Mouse (Mus musculus) limb, embryonic 11.5 days (tissue): ENCODE measurements around the gene Ccdc148. TPM values are rescaled to one million over a fixed set of nuclear protein-coding genes. Genes with fewer than 3 reads are reported as not detected.
A peak's percentile ranks its signal among the peaks of the same experiment; 100 is the strongest.

ENCODE experiments used
- ATAC-seq: fragments of 200-750 bp; cut with Nextera tagmentation; 2 replicates; pipeline ENCODE4 v1.8.0; 2017; ENCODE audit warnings: low read depth; ENCODE audit not compliant: insufficient number of reproducible peaks, low FRiP score, low TSS enrichment
- DNase-seq: peaks from one replicate; pipeline ENCODE4 v3.0.0-alpha.2; 2015; ENCODE audit warnings: low spot score
- H3K27ac ChIP-seq: fragments of 300-500 bp; sonication (generic); replicated peaks from 2 replicates; pipeline ENCODE4 v1.5.1; 2014; ENCODE audit warnings: low read depth, mild to moderate bottlenecking, low read length
- H3K27me3 ChIP-seq: fragments of 300-500 bp; sonication (generic); 2 replicates; pipeline ENCODE4 v1.6.1; 2014; ENCODE audit warnings: mild to moderate bottlenecking, low read length, mixed read lengths; ENCODE audit not compliant: control insufficient read depth, insufficient read depth
- H3K36me3 ChIP-seq: fragments of 300-500 bp; sonication (generic); 2 replicates; pipeline ENCODE4 v1.6.1; 2014; ENCODE audit warnings: mild to moderate bottlenecking, low read length, moderate library complexity, mixed read lengths; ENCODE audit not compliant: control insufficient read depth, insufficient read depth
- H3K4me1 ChIP-seq: fragments of 300-500 bp; sonication (generic); 2 replicates; pipeline ENCODE4 v1.6.1; 2014; ENCODE audit warnings: low read length, mixed read lengths; ENCODE audit not compliant: control insufficient read depth, insufficient read depth
- H3K4me2 ChIP-seq: fragments of 300-500 bp; sonication (generic); 2 replicates; pipeline ENCODE4 v1.6.1; 2014; ENCODE audit warnings: low read depth, mild to moderate bottlenecking, moderate library complexity; ENCODE audit not compliant: severe bottlenecking
- H3K4me3 ChIP-seq: fragments of 300-500 bp; sonication (generic); 2 replicates; pipeline ENCODE4 v1.5.1; 2014; ENCODE audit warnings: low read depth, low read length
- H3K9ac ChIP-seq: fragments of 300-500 bp; sonication (generic); 2 replicates; pipeline ENCODE4 v1.6.1; 2014; ENCODE audit warnings: mild to moderate bottlenecking, low read length
- H3K9me3 ChIP-seq: fragments of 300-500 bp; sonication (generic); 2 replicates; pipeline ENCODE4 v1.6.1; 2016; ENCODE audit warnings: low read length; ENCODE audit not compliant: control insufficient read depth
- WGBS: fragments of 180-500 bp; shearing (Covaris S2); extraction: QIAGEN DNeasy Blood & Tissue Kit; methylation state at CpG from one replicate; pipeline ENCODE4 v1.1.7; 2014; 5-methylcytosine and 5-hydroxymethylcytosine counted together
- polyA plus RNA-seq: library from polyadenylated mRNA; unstranded; fragments of >200 nt; fragmentation: Nextera tagmentation; extraction: Ambion mirVana; gene quantifications from 2 replicates; pipeline ENCODE4 v1.2.1, GENCODE M21; 2014

The Ccdc148 gene
- polyA plus RNA-seq, 1 experiment from 2014 or later = 0.43 TPM

DNA sequence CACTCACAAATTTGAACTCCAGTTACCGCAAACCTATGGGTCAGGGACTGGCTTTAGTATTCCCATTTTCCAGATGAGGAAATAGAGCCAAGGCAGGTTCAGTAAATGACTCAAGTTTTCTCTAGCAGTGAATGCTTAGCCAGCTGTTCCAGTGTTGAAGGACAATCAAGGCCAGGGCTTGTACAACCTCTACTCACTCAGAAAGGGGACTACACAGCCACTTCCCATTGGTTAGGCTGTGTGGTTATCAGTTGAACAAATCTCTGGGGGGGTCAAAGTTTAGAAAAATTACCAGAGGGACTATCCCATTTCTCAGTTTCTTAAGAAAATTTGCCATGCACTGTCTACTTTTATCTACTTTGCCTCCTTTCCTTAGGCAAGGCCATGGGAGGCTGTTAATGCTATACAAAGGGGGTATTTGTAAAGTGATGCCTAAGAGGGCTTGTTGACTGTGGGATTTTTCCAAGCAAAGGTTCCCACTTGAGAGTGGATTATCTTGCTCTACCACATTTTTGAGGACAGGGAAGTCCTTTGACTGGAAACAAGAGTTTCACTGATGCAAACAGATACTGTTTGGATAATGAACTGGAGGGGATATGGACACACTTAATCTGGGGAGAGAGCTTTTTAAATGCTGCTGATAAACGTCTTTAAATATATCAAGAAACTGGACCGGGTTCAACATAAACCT lies 331.4 kb downstream of the Ccdc148 start:
- Histone ChIP-seq H3K4me2 (no peak overlapping the region), H3K36me3 (no peaks in the 10 kb centered on the region), H3K4me3 (no peak overlapping the region), H3K9ac (no peak overlapping the region), H3K27ac (no peak overlapping the region), H3K9me3 (no peaks in the 10 kb centered on the region), H3K27me3 (no peaks in the 10 kb centered on the region), H3K4me1 (no peaks in the 10 kb centered on the region)
- ATAC-seq = no peak
- WGBS = 74% methylated on average over 3 of the region's 3 CpGs
- no peak for DNase-seq

DNA sequence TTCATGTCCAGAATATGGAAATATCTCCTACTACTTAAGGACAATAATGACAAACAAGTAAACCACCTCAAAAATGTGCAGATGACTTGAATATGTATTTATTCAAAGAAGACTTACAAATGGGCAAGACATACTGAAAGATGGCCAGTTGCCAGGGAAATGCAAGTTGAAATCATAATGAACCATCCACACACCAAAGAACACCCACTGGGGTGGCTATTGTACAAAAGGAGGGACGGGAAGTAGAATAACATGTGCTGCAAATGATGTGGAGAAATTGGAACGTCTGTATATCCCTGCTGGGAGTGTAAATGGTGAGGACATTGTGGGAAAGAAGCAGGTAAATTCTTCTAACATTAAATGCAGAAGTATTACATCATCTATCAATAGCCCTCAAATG lies 347.5 kb downstream of the Ccdc148 start:
- H3K9ac ChIP-seq = no peak overlapping the region
- H3K4me2 ChIP-seq = no peak overlapping the region
- H3K4me3 ChIP-seq = no peak overlapping the region
- H3K36me3 ChIP-seq = no peaks in the 10 kb centered on the region
- H3K9me3 ChIP-seq = no peaks in the 10 kb centered on the region
- 63% methylated on average over 2 of the region's 2 CpGs for WGBS
- H3K27me3 ChIP-seq = no peaks in the 10 kb centered on the region
- no peak for ATAC-seq
- H3K4me1 ChIP-seq = no peaks in the 10 kb centered on the region
- no peak overlapping the region for H3K27ac ChIP-seq
- DNase-seq = no peak

DNA sequence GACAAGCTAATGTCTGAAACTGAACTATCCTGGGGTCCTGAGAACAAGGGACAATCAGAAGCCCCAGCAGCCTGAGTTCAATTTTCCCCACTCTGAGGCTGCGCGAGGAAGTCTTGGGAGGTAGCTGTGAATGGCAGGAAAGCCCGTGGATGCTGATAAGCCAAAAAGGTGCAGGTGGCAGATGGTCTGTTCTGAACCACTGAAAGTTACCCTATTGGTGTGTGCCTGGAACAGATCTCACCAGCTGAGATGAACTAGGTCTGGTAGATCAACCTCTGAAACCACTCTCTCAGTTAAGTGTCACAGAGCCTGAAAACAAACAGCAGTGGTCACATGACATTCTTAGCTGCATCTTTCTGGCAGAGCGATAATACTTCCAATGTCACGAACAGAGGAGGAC lies 360.9 kb downstream of the Ccdc148 start:
- Histone ChIP-seq H3K27ac (no peak overlapping the region), H3K9me3 (no peaks in the 10 kb centered on the region), H3K36me3 (no peaks in the 10 kb centered on the region), H3K27me3 (no peaks in the 10 kb centered on the region), H3K4me3 (no peak overlapping the region), H3K9ac (no peak overlapping the region), H3K4me2 (no peak overlapping the region), H3K4me1 (no peaks in the 10 kb centered on the region)
- ATAC-seq (no peak), DNase-seq (peak; percentile 7)
- WGBS = 88% methylated on average over 5 of the region's 5 CpGs

DNA sequence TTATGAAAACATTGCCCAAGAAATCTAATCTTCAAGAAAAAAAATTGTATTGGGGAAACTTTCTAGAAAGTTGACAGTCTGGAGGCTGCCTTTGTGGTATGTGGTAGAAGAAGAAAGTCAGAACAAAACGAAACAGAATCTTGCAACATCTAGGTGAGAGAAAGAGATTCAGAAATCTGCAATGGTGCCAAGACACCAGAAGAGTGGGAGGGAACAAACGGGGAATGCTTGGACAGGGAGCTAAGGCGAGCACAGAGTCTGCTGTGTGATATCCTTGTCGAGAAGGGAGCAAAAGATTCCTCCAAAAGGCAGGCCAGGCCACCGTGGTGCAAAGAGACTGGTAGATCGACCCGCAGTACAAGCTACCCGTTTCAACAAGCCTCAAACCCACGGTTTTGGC lies 361.4 kb downstream of the Ccdc148 start:
- H3K36me3 ChIP-seq = no peaks in the 10 kb centered on the region
- DNase-seq (peak; percentile 13), ATAC-seq (no peak)
- H3K4me1 ChIP-seq = no peaks in the 10 kb centered on the region
- H3K27me3 ChIP-seq = no peaks in the 10 kb centered on the region
- no peak overlapping the region for H3K4me3 ChIP-seq
- H3K4me2 ChIP-seq = no peak overlapping the region
- no peaks in the 10 kb centered on the region for H3K9me3 ChIP-seq
- no peak overlapping the region for H3K9ac ChIP-seq
- WGBS = 91% methylated on average over 9 of the region's 9 CpGs
- H3K27ac ChIP-seq = no peak overlapping the region

DNA sequence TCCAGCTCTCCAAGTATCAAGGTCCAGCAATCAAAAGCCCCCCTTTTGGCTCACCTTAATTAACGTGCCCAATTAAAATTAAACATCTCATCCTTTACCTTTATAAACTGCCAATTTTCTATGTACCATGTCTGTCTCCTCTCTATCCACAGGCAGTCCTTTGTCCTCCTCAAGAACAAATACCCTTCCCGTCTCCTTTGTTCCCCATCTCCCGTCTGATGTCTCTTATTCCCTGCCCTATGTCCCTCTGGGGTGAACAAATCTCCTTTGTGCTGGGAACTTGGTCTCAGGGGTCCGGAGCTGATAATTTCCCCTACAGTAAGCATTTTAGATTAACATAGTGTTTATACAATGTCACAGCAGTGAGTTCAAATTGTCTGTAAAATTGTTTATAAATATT lies 363.0 kb downstream of the Ccdc148 start:
- no peaks in the 10 kb centered on the region for H3K4me1 ChIP-seq
- DNase-seq (no peak), ATAC-seq (no peak)
- H3K27me3 ChIP-seq = no peaks in the 10 kb centered on the region
- no peaks in the 10 kb centered on the region for H3K36me3 ChIP-seq
- no peak overlapping the region for H3K9ac ChIP-seq
- H3K9me3 ChIP-seq = no peaks in the 10 kb centered on the region
- 88% methylated on average over 4 of the region's 4 CpGs for WGBS
- no peak overlapping the region for H3K27ac ChIP-seq
- no peak overlapping the region for H3K4me2 ChIP-seq
- H3K4me3 ChIP-seq = no peak overlapping the region

DNA sequence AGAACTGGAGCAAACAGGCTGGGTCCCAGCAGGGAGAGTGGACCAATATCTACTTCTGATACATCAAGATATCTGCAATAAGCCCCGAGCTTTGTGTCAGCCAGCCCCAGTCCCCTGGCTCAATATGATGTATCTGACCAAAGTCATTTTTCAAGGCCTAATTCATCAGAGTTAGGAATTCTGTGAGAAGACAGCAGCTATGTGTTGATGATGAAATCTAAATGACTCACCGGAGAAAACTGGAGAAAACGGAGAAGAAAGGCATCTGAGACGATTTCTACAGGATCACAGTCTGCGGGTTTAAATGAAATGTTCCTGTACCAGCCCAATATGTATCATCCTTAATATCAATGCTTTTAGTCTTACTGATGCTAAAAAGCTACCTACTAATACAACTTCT lies 365.1 kb downstream of the Ccdc148 start:
- H3K4me1 ChIP-seq = no peaks in the 10 kb centered on the region
- H3K4me3 ChIP-seq = no peak overlapping the region
- no peak overlapping the region for H3K9ac ChIP-seq
- WGBS = 88% methylated on average over 5 of the region's 5 CpGs
- no peaks in the 10 kb centered on the region for H3K9me3 ChIP-seq
- DNase-seq = no peak
- H3K27me3 ChIP-seq = no peaks in the 10 kb centered on the region
- no peaks in the 10 kb centered on the region for H3K36me3 ChIP-seq
- no peak overlapping the region for H3K27ac ChIP-seq
- H3K4me2 ChIP-seq = no peak overlapping the region
- no peak for ATAC-seq

DNA sequence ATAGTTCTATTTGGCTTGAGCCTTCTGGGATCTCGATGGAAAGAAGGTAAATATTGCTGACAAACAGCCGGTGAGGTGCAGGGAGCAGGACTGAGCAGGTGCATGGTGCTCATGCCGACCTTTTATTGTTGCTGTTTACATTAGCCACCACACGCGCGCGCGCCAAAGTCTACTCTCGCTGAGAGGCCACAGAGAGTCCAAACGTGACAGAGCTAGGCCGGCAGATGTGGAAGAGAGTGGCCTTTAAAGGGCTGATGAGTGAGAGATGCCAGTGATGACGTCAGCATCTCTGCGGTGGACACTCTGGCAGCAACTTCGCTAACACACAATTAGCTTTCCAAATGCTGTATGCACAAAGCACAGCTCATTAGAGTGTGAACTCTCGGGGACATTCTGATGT lies 366.0 kb downstream of the Ccdc148 start:
- H3K4me1 ChIP-seq = no peaks in the 10 kb centered on the region
- H3K4me2 ChIP-seq = no peak overlapping the region
- no peaks in the 10 kb centered on the region for H3K27me3 ChIP-seq
- 88% methylated on average over 15 of the region's 15 CpGs for WGBS
- H3K27ac ChIP-seq = no peak overlapping the region
- no peaks in the 10 kb centered on the region for H3K36me3 ChIP-seq
- H3K4me3 ChIP-seq = no peak overlapping the region
- no peak overlapping the region for H3K9ac ChIP-seq
- ATAC-seq (no peak), DNase-seq (no peak)
- no peaks in the 10 kb centered on the region for H3K9me3 ChIP-seq

DNA sequence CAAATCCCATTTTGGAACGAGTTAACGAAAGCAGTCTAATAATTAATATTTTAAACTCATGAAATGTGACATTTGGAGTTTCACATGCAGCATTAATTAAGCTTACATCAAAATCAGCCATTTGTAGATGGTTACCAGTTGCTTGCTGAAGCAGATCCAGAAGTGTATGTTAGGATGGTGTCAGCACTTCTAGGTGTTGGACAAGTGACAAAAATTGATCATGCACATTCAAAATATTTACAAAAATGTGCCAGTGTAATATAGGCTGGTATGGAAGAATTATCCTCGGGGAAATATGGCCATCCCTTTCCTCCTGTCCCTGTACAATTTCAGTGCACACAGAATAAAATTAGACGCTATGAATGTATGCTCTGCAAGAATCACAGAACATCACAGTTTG lies 370.1 kb downstream of the Ccdc148 start:
- no peak overlapping the region for H3K4me2 ChIP-seq
- no peak for ATAC-seq
- no peaks in the 10 kb centered on the region for H3K36me3 ChIP-seq
- H3K9ac ChIP-seq = no peak overlapping the region
- WGBS = 78% methylated on average over 4 of the region's 4 CpGs
- H3K9me3 ChIP-seq = no peaks in the 10 kb centered on the region
- no peaks in the 10 kb centered on the region for H3K27me3 ChIP-seq
- no peak for DNase-seq
- H3K27ac ChIP-seq = no peak overlapping the region
- peaks cover 9% of the 10 kb centered on the region; the same call in 1 of the 2 replicates for H3K4me1 ChIP-seq
- H3K4me3 ChIP-seq = no peak overlapping the region

DNA sequence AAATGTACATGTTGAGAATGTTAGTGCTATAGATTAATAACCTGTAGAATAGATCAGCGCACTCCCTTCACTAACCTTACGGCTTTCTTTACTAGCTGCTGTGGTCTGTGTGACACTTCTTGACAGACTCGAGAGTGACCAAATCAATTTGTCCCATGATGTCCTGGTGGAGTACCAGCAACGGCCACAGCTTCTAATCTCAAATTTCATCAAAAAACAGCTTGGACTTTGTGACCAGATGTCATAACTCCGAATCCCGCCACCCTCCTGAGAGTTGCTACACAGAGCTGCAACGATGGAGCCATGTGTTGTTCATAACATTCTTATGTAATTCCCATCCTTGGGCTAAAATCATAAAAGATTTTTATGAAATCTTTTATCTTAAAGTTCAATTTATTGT lies 370.5 kb downstream of the Ccdc148 start:
- Histone ChIP-seq H3K27me3 (no peaks in the 10 kb centered on the region), H3K4me1 (peaks cover 9% of the 10 kb centered on the region; the same call in 1 of the 2 replicates), H3K4me2 (no peak overlapping the region), H3K9me3 (no peaks in the 10 kb centered on the region), H3K27ac (no peak overlapping the region), H3K9ac (no peak overlapping the region), H3K4me3 (no peak overlapping the region), H3K36me3 (no peaks in the 10 kb centered on the region)
- WGBS = 63% methylated on average over 7 of the region's 7 CpGs
- DNase-seq (no peak), ATAC-seq (no peak)
